Mouse (Mus musculus) lung, embryonic 14.5 days (tissue): Measurements from ENCODE around the gene Rsph1. TPM values are rescaled to one million over a fixed set of nuclear protein-coding genes. Genes with fewer than 3 reads are reported as not detected.

Experiments
- ATAC-seq: fragments of 200-750 bp; cut with Nextera tagmentation; 2 replicates; pipeline ENCODE4 v1.8.0; 2017; ENCODE audit warnings: mild to moderate bottlenecking, moderate TSS enrichment, moderate library complexity; ENCODE audit not compliant: insufficient read depth
- DNase-seq: peaks from one replicate; pipeline ENCODE4 v3.0.0-alpha.2; 2015
- H3K27ac ChIP-seq: fragments of 300-500 bp; sonication (generic); 2 replicates; pipeline ENCODE4 v1.5.1; 2014; ENCODE audit warnings: low read depth, mild to moderate bottlenecking, moderate library complexity
- H3K27me3 ChIP-seq: fragments of 300-500 bp; sonication (generic); 2 replicates; pipeline ENCODE4 v1.6.1; 2014; ENCODE audit warnings: low read length, control low read depth; ENCODE audit not compliant: insufficient read depth
- H3K36me3 ChIP-seq: fragments of 300-500 bp; sonication (generic); 2 replicates; pipeline ENCODE4 v1.6.1; 2014; ENCODE audit warnings: control low read depth; ENCODE audit not compliant: insufficient read depth
- H3K4me1 ChIP-seq: fragments of 300-500 bp; sonication (generic); 2 replicates; pipeline ENCODE4 v1.6.1; 2014; ENCODE audit warnings: antibody characterized with exemption, control low read depth; ENCODE audit not compliant: insufficient read depth
- H3K4me2 ChIP-seq: fragments of 300-500 bp; sonication (generic); 2 replicates; pipeline ENCODE4 v1.6.1; 2014; ENCODE audit warnings: mild to moderate bottlenecking
- H3K4me3 ChIP-seq: fragments of 300-500 bp; sonication (generic); 2 replicates; pipeline ENCODE4 v1.5.1; 2014; ENCODE audit warnings: low read depth, low read length
- H3K9ac ChIP-seq: fragments of 300-500 bp; sonication (generic); 2 replicates; pipeline ENCODE4 v1.6.1; 2014
- H3K9me3 ChIP-seq: fragments of 300-500 bp; sonication (generic); 2 replicates; pipeline ENCODE4 v1.6.1; 2016; ENCODE audit warnings: low read depth, low read length, control low read depth
- CTCF ChIP-seq: IDR thresholded peaks from 2 replicates; pipeline ENCODE4 v1.5.1; 2016; ENCODE audit warnings: antibody characterized with exemption, low read depth
- WGBS: fragments of 180-500 bp; shearing (Covaris S2); extraction: QIAGEN DNeasy Blood & Tissue Kit; methylation state at CpG from one replicate; pipeline ENCODE4 v1.1.7; 2014; 5-methylcytosine and 5-hydroxymethylcytosine counted together
- polyA plus RNA-seq: library from polyadenylated mRNA; unstranded; fragments of >200 nt; fragmentation: Nextera tagmentation; extraction: Ambion mirVana; gene quantifications from 2 replicates; pipeline ENCODE4 v1.2.1, GENCODE M21; 2014

Gene Rsph1
- polyA plus RNA-seq, 1 experiment from 2014 or later, result 0.86 TPM

- no peaks in the 10 kb centered on the region for H3K9me3 ChIP-seq
- ATAC-seq (no peak), DNase-seq (peak; percentile 14)
- peak; percentile 24; the same call in 1 of the 2 replicates for TF ChIP-seq CTCF
- H3K27me3 ChIP-seq, result peaks cover 11% of the 10 kb centered on the region; the same call in 1 of the 2 replicates
- 72% methylated on average over 15 of the region's 15 CpGs for WGBS
- no peak overlapping the region for H3K27ac ChIP-seq
- H3K4me1 ChIP-seq, result peaks cover 3% of the 10 kb centered on the region; the same call in 1 of the 2 replicates
- H3K9ac ChIP-seq, result no peak overlapping the region
- no peaks in the 10 kb centered on the region for H3K36me3 ChIP-seq
- H3K4me2 ChIP-seq, result no peak overlapping the region
- H3K4me3 ChIP-seq, result no peak overlapping the region
Observed at GRCm38 (mm10) chr17:31294363-31295214, 17.4 kb upstream of the Rsph1 start.

- Histone ChIP-seq H3K4me2 (no peak overlapping the region), H3K4me3 (no peak overlapping the region), H3K9me3 (no peaks in the 10 kb centered on the region), H3K4me1 (no peaks in the 10 kb centered on the region), H3K27me3 (peaks cover 8% of the 10 kb centered on the region; the same call in 1 of the 2 replicates), H3K36me3 (no peaks in the 10 kb centered on the region), H3K27ac (no peak overlapping the region), H3K9ac (no peak overlapping the region)
- TF ChIP-seq CTCF, result no peak
- DNase-seq (peak; percentile 22), ATAC-seq (no peak)
- 53% methylated on average over 6 of the region's 6 CpGs for WGBS
Observed at GRCm38 (mm10) chr17:31290859-31291258, 13.7 kb upstream of the Rsph1 start.

- no peak for TF ChIP-seq CTCF
- peaks cover 3% of the 10 kb centered on the region; the same call in 1 of the 2 replicates for H3K27me3 ChIP-seq
- H3K9ac ChIP-seq, result no peak overlapping the region
- no peak overlapping the region for H3K4me2 ChIP-seq
- no peaks in the 10 kb centered on the region for H3K36me3 ChIP-seq
- DNase-seq (no peak), ATAC-seq (no peak)
- H3K27ac ChIP-seq, result no peak overlapping the region
- no peak overlapping the region for H3K4me3 ChIP-seq
- no peaks in the 10 kb centered on the region for H3K4me1 ChIP-seq
- H3K9me3 ChIP-seq, result no peaks in the 10 kb centered on the region
Observed at GRCm38 (mm10) chr17:31290311-31290710, 13.1 kb upstream of the Rsph1 start.

GRCm38 (mm10) chr17:31288999-31289726 lies 12.0 kb upstream of the Rsph1 start:
- H3K36me3 ChIP-seq, result no peaks in the 10 kb centered on the region
- ATAC-seq, result no peak
- H3K4me1 ChIP-seq, result no peaks in the 10 kb centered on the region
- WGBS, result 64% methylated on average over 7 of the region's 7 CpGs
- H3K9me3 ChIP-seq, result no peaks in the 10 kb centered on the region
- DNase-seq, result no peak
- H3K9ac ChIP-seq, result no peak overlapping the region
- H3K27me3 ChIP-seq, result no peaks in the 10 kb centered on the region
- H3K4me3 ChIP-seq, result no peak overlapping the region
- no peak overlapping the region for H3K4me2 ChIP-seq
- H3K27ac ChIP-seq, result no peak overlapping the region
- no peak for TF ChIP-seq CTCF

GRCm38 (mm10) chr17:31287216-31287615 lies 10.0 kb upstream of the Rsph1 start:
- 79% methylated on average over 3 of the region's 3 CpGs for WGBS
- H3K36me3 ChIP-seq, result no peaks in the 10 kb centered on the region
- no peak overlapping the region for H3K4me2 ChIP-seq
- no peak for TF ChIP-seq CTCF
- no peaks in the 10 kb centered on the region for H3K4me1 ChIP-seq
- no peak overlapping the region for H3K9ac ChIP-seq
- H3K27me3 ChIP-seq, result no peaks in the 10 kb centered on the region
- DNase-seq, result no peak
- no peak overlapping the region for H3K27ac ChIP-seq
- H3K9me3 ChIP-seq, result no peaks in the 10 kb centered on the region
- no peak for ATAC-seq
- H3K4me3 ChIP-seq, result no peak overlapping the region

GRCm38 (mm10) chr17:31286492-31286891 lies 9.3 kb upstream of the Rsph1 start, which contains the start of gene Slc37a1:
TSS of gene Slc37a1 (plus strand) at chr17:31286792.
- no peak for TF ChIP-seq CTCF
- no peak within 1 kb of the TSS for H3K9ac ChIP-seq
- H3K4me2 ChIP-seq, result no peak within 1 kb of the TSS
- no peak for ATAC-seq
- H3K4me1 ChIP-seq, result no peaks in the 10 kb centered on the region
- DNase-seq, result no peak
- no peaks in the 10 kb centered on the region for H3K27me3 ChIP-seq
- no peaks in the 10 kb centered on the region for H3K9me3 ChIP-seq
- H3K36me3 ChIP-seq, result no peaks in the 10 kb centered on the region
- WGBS, result 95% methylated on average over 1 of the region's 1 CpGs
- no peak within 1 kb of the TSS for H3K27ac ChIP-seq
- H3K4me3 ChIP-seq, result no peak within 1 kb of the TSS

GRCm38 (mm10) chr17:31285867-31286266 lies 8.7 kb upstream of the Rsph1 start:
- Histone ChIP-seq H3K27me3 (no peaks in the 10 kb centered on the region), H3K9me3 (no peaks in the 10 kb centered on the region), H3K27ac (no peak overlapping the region), H3K4me3 (no peak overlapping the region), H3K4me2 (no peak overlapping the region), H3K4me1 (no peaks in the 10 kb centered on the region), H3K9ac (no peak overlapping the region), H3K36me3 (no peaks in the 10 kb centered on the region)
- no peak for DNase-seq
- no peak for ATAC-seq
- TF ChIP-seq CTCF, result no peak
- 79% methylated on average over 2 of the region's 2 CpGs for WGBS
